Mouse (Mus musculus) lung, embryonic 16.5 days (tissue): ENCODE data around the gene E130116L18Rik. TPM values are rescaled to one million over a fixed set of nuclear protein-coding genes. Genes with fewer than 3 reads are reported as not detected.

Experiments
- polyA plus RNA-seq: library from polyadenylated mRNA; unstranded; fragments of >200 nt; fragmentation: Nextera tagmentation; extraction: Ambion mirVana; gene quantifications from 2 replicates; pipeline ENCODE4 v1.2.1, GENCODE M21; 2015

E130116L18Rik gene
- polyA plus RNA-seq, 1 experiment from 2014 or later: not detected

Other genes with a start within 250 kb of the E130116L18Rik start
- 25.5 and 28.0 TPM in 2 replicates for gene Prkag2, start 122.5 kb downstream of the E130116L18Rik start, polyA plus RNA-seq
- not detected in 2 replicates for gene Galntl5, start 41.7 kb downstream of the E130116L18Rik start, polyA plus RNA-seq
- gene Galnt11, start 1.2 kb downstream of the E130116L18Rik start, polyA plus RNA-seq: 34.7 and 35.5 TPM in 2 replicates